Mouse (Mus musculus) cerebellum, adult 2 months (tissue): ENCODE measurements around the gene Gmeb2. TPM values are rescaled to one million over a fixed set of nuclear protein-coding genes. Genes with fewer than 3 reads are reported as not detected.

ENCODE experiments used
- DNase-seq, 2 experiments: peaks; one replicate each; pipeline ENCODE4 v3.0.0; 2021
- H3K27ac ChIP-seq: fragments of 200-500 bp; 2 replicates; pipeline ENCODE4 v1.5.1; 2012; ENCODE audit warnings: low read length, control low read depth, inconsistent platforms; ENCODE audit not compliant: insufficient read depth
- H3K27me3 ChIP-seq: fragments of 200-500 bp; 2 replicates; pipeline ENCODE4 v1.6.1; 2012; ENCODE audit warnings: inconsistent platforms, mild to moderate bottlenecking, low read length, moderate library complexity; ENCODE audit not compliant: control insufficient read depth, insufficient read depth
- H3K4me1 ChIP-seq: fragments of 200-500 bp; 2 replicates; pipeline ENCODE4 v1.6.1; 2011; ENCODE audit warnings: low read length; ENCODE audit not compliant: control insufficient read depth, insufficient read depth
- H3K4me3 ChIP-seq: fragments of 200-500 bp; replicated peaks from 2 replicates; pipeline ENCODE3; 2011; ENCODE audit warnings: mild to moderate bottlenecking, low read depth, low read length, control low read depth; ENCODE audit not compliant: insufficient read depth
- CTCF ChIP-seq: fragments of 200-500 bp; IDR thresholded peaks from 2 replicates; pipeline ENCODE4 v1.5.1; 2011; ENCODE audit warnings: low read depth, mild to moderate bottlenecking, control low read depth, low read length, moderate library complexity, borderline replicate concordance; ENCODE audit not compliant: insufficient read depth
- POLR2A ChIP-seq: fragments of 200-500 bp; IDR thresholded peaks from 2 replicates; pipeline ENCODE4 v1.6.1; 2011; ENCODE audit warnings: low read length, control low read depth, borderline replicate concordance; ENCODE audit not compliant: insufficient read depth
- WGBS: fragments of 180-500 bp; shearing (Covaris S2); methylation state at CpG from one replicate; pipeline ENCODE4 v1.1.7; 2018; 5-methylcytosine and 5-hydroxymethylcytosine counted together
- polyA plus RNA-seq: library from polyadenylated mRNA; depleted of rRNA; stranded (reverse); fragments of >200 nt; gene quantifications from 2 replicates; pipeline ENCODE4 v1.2.3, GENCODE M21; 2012

Gene Gmeb2
- polyA plus RNA-seq, 1 experiment = 28.7 TPM

DNA sequence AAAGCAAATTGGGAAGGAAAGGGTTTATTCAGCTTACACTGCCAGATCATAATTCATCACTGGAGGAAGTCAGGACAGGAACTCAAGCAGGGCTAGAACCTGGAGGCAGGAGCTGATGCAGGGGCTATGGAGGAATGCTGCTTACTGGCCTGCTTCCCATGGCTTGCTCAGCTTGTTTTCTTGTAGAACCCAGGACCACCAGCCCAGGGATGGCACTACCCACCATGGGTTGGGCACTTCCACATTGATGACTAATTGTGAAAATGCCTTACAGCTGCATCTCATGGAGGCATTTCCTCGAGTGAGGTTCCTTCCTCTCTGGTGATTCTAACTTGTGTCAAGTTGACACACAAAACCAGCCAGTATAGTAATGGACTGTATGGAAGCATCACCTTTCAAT lies 3.1 kb upstream of the Gmeb2 start:
- TF ChIP-seq POLR2A (no peak), CTCF (no peak)
- 78% methylated on average over 1 of the region's 1 CpGs for WGBS
- DNase-seq = no peak
- Histone ChIP-seq H3K27ac (no peak overlapping the region), H3K4me1 (peaks cover 2% of the 10 kb centered on the region; the same call in 1 of the 2 replicates), H3K27me3 (no peaks in the 10 kb centered on the region), H3K4me3 (no peak overlapping the region)

DNA sequence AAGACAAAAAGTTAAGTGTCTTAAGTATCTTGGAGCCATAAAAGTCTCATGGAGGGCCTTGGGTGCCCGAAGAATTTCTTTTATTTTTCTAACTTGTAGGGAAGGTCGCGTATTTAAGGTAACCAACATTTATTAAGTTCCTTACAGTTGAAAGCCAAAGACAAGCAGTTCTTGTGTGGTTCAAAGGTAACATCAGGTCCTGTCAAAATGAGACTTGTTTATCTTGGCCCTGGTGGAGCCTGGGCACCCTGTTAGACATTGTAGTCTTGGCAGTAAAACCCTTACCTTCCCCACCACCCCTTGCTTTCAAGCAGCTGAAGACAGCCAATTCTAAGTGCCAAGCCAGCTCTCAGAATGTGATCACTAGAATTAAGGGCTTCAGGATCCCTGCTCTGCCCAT lies 856 bp upstream of the Gmeb2 start:
- TF ChIP-seq CTCF (no peak), POLR2A (no peak)
- WGBS = 87% methylated on average over 3 of the region's 3 CpGs
- Histone ChIP-seq H3K27me3 (no peaks in the 10 kb centered on the region), H3K4me3 (no peak overlapping the region), H3K27ac (no peak overlapping the region), H3K4me1 (peaks cover 2% of the 10 kb centered on the region; the same call in 1 of the 2 replicates)
- no peak for DNase-seq

DNA sequence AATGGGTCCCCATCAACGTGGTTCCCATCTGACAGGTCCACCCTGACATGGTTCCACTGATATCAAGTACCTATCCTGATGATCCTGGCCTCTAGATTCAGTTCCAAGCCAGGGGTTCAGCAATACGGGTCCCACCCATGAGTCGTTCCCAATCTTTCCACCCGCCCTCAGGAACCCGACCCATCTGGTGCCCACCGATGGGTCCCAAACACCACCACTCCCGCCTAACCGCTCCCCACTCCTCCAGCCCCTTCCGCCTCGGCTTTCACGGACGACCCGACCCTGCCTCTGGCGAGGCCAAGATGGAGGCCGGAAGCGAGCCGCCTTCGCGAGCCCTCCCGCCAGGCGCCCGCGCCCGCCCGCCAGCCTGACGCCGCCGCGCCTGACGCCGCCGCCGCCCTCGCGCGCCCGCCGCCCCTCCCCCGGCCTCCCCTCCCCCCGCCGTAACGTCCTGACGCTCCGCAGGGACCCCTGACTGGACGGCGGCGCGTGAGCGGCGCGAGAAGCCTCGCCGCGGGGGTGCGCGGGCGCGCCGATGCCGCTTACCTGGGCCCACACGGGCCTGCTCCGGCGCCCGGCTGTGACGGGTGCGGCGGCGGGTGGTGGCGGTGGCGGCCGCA lies 387 bp downstream of the Gmeb2 start:
- H3K4me3 ChIP-seq = peak overlapping the region; percentile 72
- H3K4me1 ChIP-seq = peaks cover 2% of the 10 kb centered on the region; the same call in 1 of the 2 replicates
- TF ChIP-seq CTCF (no peak), POLR2A (peak; percentile 85)
- peak; percentile 83 to 89 for DNase-seq
- 2% methylated on average over 49 of the region's 71 CpGs for WGBS
- H3K27me3 ChIP-seq = no peaks in the 10 kb centered on the region
- peak overlapping the region; percentile 89 for H3K27ac ChIP-seq

DNA sequence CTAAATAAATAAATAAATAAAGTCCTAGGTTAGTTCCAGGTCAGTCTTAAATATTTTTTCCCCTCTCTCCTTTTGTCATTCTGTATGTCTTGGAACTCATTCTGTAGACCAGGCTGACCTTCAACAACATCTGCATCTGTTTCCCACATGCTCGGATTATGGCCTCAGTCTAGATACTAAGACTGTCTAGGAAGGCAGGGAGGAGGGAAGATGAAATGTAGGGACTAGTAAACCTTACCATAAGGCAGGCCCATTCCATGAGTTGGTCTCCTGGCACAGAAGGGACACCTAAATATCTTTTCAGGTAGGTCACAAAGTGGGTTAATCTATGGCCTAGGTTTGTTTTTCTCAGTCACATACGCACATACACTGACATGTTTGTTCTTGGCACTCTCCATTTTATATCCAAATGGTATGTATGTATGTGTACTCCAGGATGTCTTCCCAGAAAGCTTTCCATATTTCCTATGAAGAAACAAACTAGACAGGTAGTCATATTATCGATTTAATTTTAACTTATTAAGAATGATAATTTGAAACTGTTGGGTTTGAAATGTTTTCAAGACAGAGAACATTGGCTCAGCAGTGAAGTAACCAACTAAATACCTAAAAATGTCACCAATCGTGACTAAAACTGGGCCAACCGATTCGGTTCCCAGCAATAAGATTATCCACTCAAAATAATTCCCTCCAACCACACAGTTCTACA lies 1.1 kb downstream of the Gmeb2 start:
- DNase-seq = no peak
- Histone ChIP-seq H3K4me3 (peak overlapping the region; percentile 72), H3K27me3 (no peaks in the 10 kb centered on the region), H3K27ac (peak overlapping the region; percentile 89), H3K4me1 (peaks cover 2% of the 10 kb centered on the region; the same call in 1 of the 2 replicates)
- TF ChIP-seq POLR2A (no peak), CTCF (no peak)
- 34% methylated on average over 6 of the region's 6 CpGs for WGBS

DNA sequence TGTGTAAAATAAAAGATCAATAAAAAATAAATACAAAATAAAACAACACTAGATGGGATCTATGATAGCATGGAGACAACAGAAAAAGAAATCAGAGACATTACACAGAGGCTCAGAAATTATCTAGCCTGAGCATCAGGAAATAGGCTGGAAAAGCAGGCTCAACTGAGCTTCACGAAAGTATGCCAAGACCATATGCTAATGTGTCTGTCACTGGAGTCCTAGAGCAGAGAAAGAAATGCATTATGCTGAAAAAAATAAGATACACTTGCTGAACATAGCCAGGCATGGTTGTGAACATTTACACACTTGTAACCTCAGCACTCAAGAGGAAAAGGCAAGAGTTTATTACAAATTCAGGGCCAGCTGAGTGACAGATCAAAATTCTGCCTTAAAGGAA lies 7.9 kb downstream of the Gmeb2 start:
- TF ChIP-seq CTCF (no peak), POLR2A (no peak)
- Histone ChIP-seq H3K4me1 (no peaks in the 10 kb centered on the region), H3K4me3 (no peak overlapping the region), H3K27me3 (no peaks in the 10 kb centered on the region), H3K27ac (no peak overlapping the region)
- DNase-seq = peak in 1 of 2 experiments; percentile 23
- WGBS = 3% methylated on average over 1 of the region's 1 CpGs

- TF ChIP-seq POLR2A (no peak), CTCF (no peak)
- H3K4me1 ChIP-seq = no peaks in the 10 kb centered on the region
- DNase-seq = no peak
- no peak overlapping the region for H3K4me3 ChIP-seq
- H3K27ac ChIP-seq = no peak overlapping the region
- WGBS = 87% methylated on average over 3 of the region's 3 CpGs
- H3K27me3 ChIP-seq = no peaks in the 10 kb centered on the region
These were observed 10.0 kb downstream of the Gmeb2 start for GRCm38 (mm10) chr2:181277866-181278265.

DNA sequence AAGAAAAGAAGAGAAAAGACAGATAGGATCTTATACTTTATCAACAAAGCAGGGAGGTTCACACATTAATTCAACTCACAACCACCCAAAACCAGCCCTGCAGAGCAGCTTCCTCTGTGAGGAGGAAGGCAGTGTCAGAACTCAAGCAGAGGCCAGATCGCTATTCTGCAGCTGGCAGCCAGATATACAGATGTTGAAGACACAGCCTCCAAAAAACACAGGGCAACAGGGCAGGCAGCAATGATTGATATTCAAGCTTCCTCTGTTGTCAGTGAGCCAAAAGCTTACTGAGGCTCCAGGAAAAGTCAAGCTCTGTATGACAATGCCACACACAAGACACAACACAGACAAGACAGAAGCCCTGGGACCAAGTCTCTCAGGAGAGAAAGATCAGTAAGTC lies 11.1 kb downstream of the Gmeb2 start:
- TF ChIP-seq POLR2A (no peak), CTCF (no peak)
- 89% methylated on average over 1 of the region's 1 CpGs for WGBS
- H3K27me3 ChIP-seq = no peaks in the 10 kb centered on the region
- no peak for DNase-seq
- no peak overlapping the region for H3K27ac ChIP-seq
- H3K4me3 ChIP-seq = no peak overlapping the region
- no peaks in the 10 kb centered on the region for H3K4me1 ChIP-seq

DNA sequence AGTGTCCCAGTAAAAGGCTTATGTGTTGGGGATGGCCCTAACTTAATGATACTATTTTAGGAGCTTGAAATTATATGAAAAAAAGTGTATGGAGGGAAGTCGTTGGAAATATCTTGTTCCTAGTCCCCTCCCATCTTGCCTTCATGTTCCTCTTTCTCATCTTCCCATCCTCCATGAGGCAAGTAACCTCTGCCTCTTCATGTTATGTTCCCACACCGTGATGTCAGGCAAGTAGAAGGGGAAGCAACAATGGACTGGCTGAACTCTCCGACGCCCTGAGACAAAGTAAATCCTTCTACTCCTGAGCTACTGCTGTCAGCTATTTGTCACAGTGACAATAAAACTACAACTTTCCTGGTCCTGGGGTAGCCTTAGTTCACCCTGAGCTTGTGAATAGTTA lies 13.2 kb downstream of the Gmeb2 start:
- TF ChIP-seq CTCF (no peak), POLR2A (no peak)
- Histone ChIP-seq H3K4me1 (no peaks in the 10 kb centered on the region), H3K27ac (no peak overlapping the region), H3K27me3 (no peaks in the 10 kb centered on the region; the same call in 1 of the 2 replicates), H3K4me3 (no peak overlapping the region)
- no peak for DNase-seq
- 76% methylated on average over 4 of the region's 4 CpGs for WGBS
